Mouse (Mus musculus) kidney, embryonic 14.5 days (tissue): ENCODE data around the gene Nat8f5. TPM values are rescaled to one million over a fixed set of nuclear protein-coding genes. Genes with fewer than 3 reads are reported as not detected.

Experiments
- microRNA-seq: library from miRNA; unstranded; fragments of <30 nt; microRNA quantifications from one replicate; pipeline ENCODE4, GENCODE M21; 2016
- polyA plus RNA-seq: library from polyadenylated mRNA; unstranded; fragments of >200 nt; fragmentation: Nextera tagmentation; extraction: Ambion mirVana; gene quantifications from 2 replicates; pipeline ENCODE4 v1.2.1, GENCODE M21; 2014

The Nat8f5 gene
- polyA plus RNA-seq, 1 experiment from 2014 or later: not detected

Small RNA genes lying within 50 kb of the gene (microRNA-seq; reads per million reads assigned to microRNA genes)
- gene Mir6375: not detected

Other genes starting within 250 kb of the Nat8f5 start
- 7.1 and 9.2 TPM in 2 replicates for gene Alms1, start 233.4 kb downstream of the Nat8f5 start, polyA plus RNA-seq
- not detected in 2 replicates for gene Nat8f7, start 107.8 kb downstream of the Nat8f5 start, polyA plus RNA-seq
- gene Nat8f3, start 55.2 kb downstream of the Nat8f5 start, polyA plus RNA-seq: 0.14 and 0.20 TPM in 2 replicates
- gene Nat8f6, start within 50 bp of the Nat8f5 start, polyA plus RNA-seq: not detected in 2 replicates
- gene Nat8, start 11.1 kb upstream of the Nat8f5 start, polyA plus RNA-seq: 0.29 and 0.64 TPM in 2 replicates
- 0.23 and 0.89 TPM in 2 replicates for gene Nat8f2, start 48.2 kb upstream of the Nat8f5 start, polyA plus RNA-seq
- gene Nat8f4, start 83.9 kb upstream of the Nat8f5 start, polyA plus RNA-seq: 2.7 and 5.8 TPM in 2 replicates
- gene Tprkb, start 90.9 kb upstream of the Nat8f5 start, polyA plus RNA-seq: 34.2 and 39.9 TPM in 2 replicates
- gene Nat8f1, start 94.7 kb upstream of the Nat8f5 start, polyA plus RNA-seq: 8.5 and 9.6 TPM in 2 replicates
- gene Dusp11, start 140.7 kb upstream of the Nat8f5 start, polyA plus RNA-seq: 36.0 and 62.8 TPM in 2 replicates
- gene Figla, start 195.2 kb upstream of the Nat8f5 start, polyA plus RNA-seq: not detected in 2 replicates
- gene Add2, start 207.7 kb upstream of the Nat8f5 start, polyA plus RNA-seq: 1.9 and 2.6 TPM in 2 replicates